Mouse (Mus musculus) liver, embryonic 11.5 days (tissue): ENCODE data around the gene Vwc2l. TPM values are rescaled to one million over a fixed set of nuclear protein-coding genes. Genes with fewer than 3 reads are reported as not detected.

ENCODE experiments used
- ATAC-seq: fragments of 200-750 bp; cut with Nextera tagmentation; replicated peaks from 2 replicates; pipeline ENCODE4 v1.8.0; 2017; ENCODE audit warnings: moderate number of reproducible peaks, mild to moderate bottlenecking, moderate TSS enrichment, moderate library complexity; ENCODE audit not compliant: low FRiP score
- DNase-seq: peaks from one replicate; pipeline ENCODE4 v3.0.0-alpha.2; 2017; ENCODE audit warnings: low spot score
- H3K27ac ChIP-seq: fragments of 300-500 bp; sonication (generic); 2 replicates; pipeline ENCODE4 v1.5.1; 2014; ENCODE audit warnings: mild to moderate bottlenecking, low read depth, low read length, control low read depth
- H3K27me3 ChIP-seq: fragments of 300-500 bp; sonication (generic); replicated peaks from 2 replicates; pipeline ENCODE4 v1.6.1; 2014; ENCODE audit warnings: low read length, mixed read lengths; ENCODE audit not compliant: control insufficient read depth, insufficient read depth
- H3K36me3 ChIP-seq: fragments of 300-500 bp; sonication (generic); 2 replicates; pipeline ENCODE4 v1.6.1; 2014; ENCODE audit warnings: mild to moderate bottlenecking, low read length, moderate library complexity, mixed read lengths; ENCODE audit not compliant: control insufficient read depth, insufficient read depth
- H3K4me1 ChIP-seq: fragments of 300-500 bp; sonication (generic); replicated peaks from 2 replicates; pipeline ENCODE4 v1.6.1; 2014; ENCODE audit warnings: low read length, mixed read lengths; ENCODE audit not compliant: control insufficient read depth, insufficient read depth
- H3K4me2 ChIP-seq: fragments of 300-500 bp; sonication (generic); 2 replicates; pipeline ENCODE4 v1.6.1; 2014; ENCODE audit warnings: mild to moderate bottlenecking, control low read depth, moderate library complexity
- H3K4me3 ChIP-seq: fragments of 300-500 bp; sonication (generic); 2 replicates; pipeline ENCODE4 v1.5.1; 2014; ENCODE audit warnings: low read depth, low read length, control low read depth
- H3K9ac ChIP-seq: fragments of 300-500 bp; sonication (generic); 2 replicates; pipeline ENCODE4 v1.6.1; 2014; ENCODE audit warnings: low read depth, low read length, control low read depth
- H3K9me3 ChIP-seq: fragments of 300-500 bp; sonication (generic); 2 replicates; pipeline ENCODE4 v1.6.1; 2016; ENCODE audit warnings: low read length, inconsistent platforms, mixed read lengths; ENCODE audit not compliant: control insufficient read depth
- WGBS: fragments of 180-500 bp; shearing (Covaris S2); extraction: QIAGEN DNeasy Blood & Tissue Kit; methylation state at CpG from one replicate; pipeline ENCODE4 v1.1.7; 2014; 5-methylcytosine and 5-hydroxymethylcytosine counted together
- polyA plus RNA-seq: library from polyadenylated mRNA; unstranded; fragments of >200 nt; fragmentation: Nextera tagmentation; extraction: Ambion mirVana; gene quantifications from 2 replicates; pipeline ENCODE4 v1.2.1, GENCODE M21; 2014

The Vwc2l gene
- polyA plus RNA-seq, 1 experiment from 2014 or later = not detected

DNA sequence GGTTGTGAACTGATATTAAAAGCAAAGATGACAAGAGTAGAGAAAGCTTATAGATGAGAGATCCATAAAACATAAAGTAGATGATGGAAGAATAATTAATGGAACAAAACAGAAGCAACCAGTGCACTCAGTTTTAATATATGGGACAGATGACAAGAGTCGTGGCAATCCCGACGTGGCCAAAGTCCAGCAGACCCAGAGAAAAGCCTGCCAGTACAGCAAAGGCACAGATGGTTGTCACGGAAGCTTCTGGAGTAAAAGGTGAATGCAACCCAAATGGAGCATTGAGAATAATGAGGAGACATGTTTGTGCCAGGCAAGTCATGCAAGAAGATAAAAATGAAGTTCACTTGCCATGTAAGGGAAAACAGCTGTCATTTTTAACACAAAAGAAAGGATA, 207.5 kb downstream of the Vwc2l start:
- DNase-seq (no peak), ATAC-seq (no peak)
- Histone ChIP-seq H3K4me1 (no peaks in the 10 kb centered on the region), H3K4me2 (no peak overlapping the region), H3K27me3 (no peaks in the 10 kb centered on the region), H3K9me3 (no peaks in the 10 kb centered on the region), H3K4me3 (no peak overlapping the region), H3K9ac (no peak overlapping the region), H3K27ac (no peak overlapping the region), H3K36me3 (no peaks in the 10 kb centered on the region)
- WGBS = 87% methylated on average over 4 of the region's 4 CpGs
